Mouse (Mus musculus): ENCODE results near the gene Cactin. TPM values are rescaled to one million over a fixed set of nuclear protein-coding genes. Genes with fewer than 3 reads are reported as not detected.

Cactin gene
- polyA plus RNA-seq, 1 experiment, result 29.2 TPM

GRCm38 (mm10) chr10:81319330-81319699 is 1.6 kb upstream of the Cactin start:
- peaks cover 20% of the 10 kb centered on the region for H3K36me3 ChIP-seq (ENCODE audit: control insufficient read depth, insufficient read depth, low read length)
- TF ChIP-seq POLR2A (IDR thresholded peaks at IDR 0.05; ENCODE audit: low read depth, low read length) (no peak), CTCF (IDR thresholded peaks at IDR 0.05; ENCODE audit: extremely low read depth, insufficient read length, insufficient replicate concordance, low read depth, low read length) (no peak)
- H3K27me3 ChIP-seq (ENCODE audit: control insufficient read depth, insufficient read depth, low read length), result no peaks in the 10 kb centered on the region
- H3K4me1 ChIP-seq (ENCODE audit: control insufficient read depth, insufficient read depth, insufficient read length, low read length), result peaks cover 30% of the 10 kb centered on the region
- WGBS, result 29% methylated on average over 8 of the region's 8 CpGs
- H3K27ac ChIP-seq (ENCODE audit: insufficient read depth, low read depth, low read length), result peak overlapping the region; percentile 91; the same call in 1 of the 2 replicates
- peak overlapping the region; percentile 65; the same call in 1 of the 2 replicates for H3K4me3 ChIP-seq (ENCODE audit: low read depth, low read length)

- Histone ChIP-seq H3K27me3 (ENCODE audit: control insufficient read depth, insufficient read depth, low read length) (no peaks in the 10 kb centered on the region), H3K4me1 (ENCODE audit: control insufficient read depth, insufficient read depth, insufficient read length, low read length) (peaks cover 30% of the 10 kb centered on the region), H3K36me3 (ENCODE audit: control insufficient read depth, insufficient read depth, low read length) (peaks cover 26% of the 10 kb centered on the region), H3K4me3 (ENCODE audit: low read depth, low read length) (peak overlapping the region; percentile 65), H3K27ac (ENCODE audit: insufficient read depth, low read depth, low read length) (peak overlapping the region; percentile 91)
- TF ChIP-seq POLR2A (IDR thresholded peaks at IDR 0.05; ENCODE audit: low read depth, low read length) (no peak), CTCF (IDR thresholded peaks at IDR 0.05; ENCODE audit: extremely low read depth, insufficient read length, insufficient replicate concordance, low read depth, low read length) (no peak)
- WGBS, result under 1% methylated on average over 38 of the region's 38 CpGs
Observed at GRCm38 (mm10) chr10:81319741-81320549, 958 bp upstream of the Cactin start.

GRCm38 (mm10) chr10:81321436-81321835 is 533 bp downstream of the Cactin start:
- H3K27ac ChIP-seq (ENCODE audit: insufficient read depth, low read depth, low read length), result peak overlapping the region; percentile 88; the same call in 1 of the 2 replicates
- H3K4me1 ChIP-seq (ENCODE audit: control insufficient read depth, insufficient read depth, insufficient read length, low read length), result peaks cover 30% of the 10 kb centered on the region
- H3K4me3 ChIP-seq (ENCODE audit: low read depth, low read length), result peak overlapping the region; percentile 82
- H3K27me3 ChIP-seq (ENCODE audit: control insufficient read depth, insufficient read depth, low read length), result no peaks in the 10 kb centered on the region
- WGBS, result under 1% methylated on average over 20 of the region's 20 CpGs
- TF ChIP-seq POLR2A (IDR thresholded peaks at IDR 0.05; ENCODE audit: low read depth, low read length) (no peak), CTCF (IDR thresholded peaks at IDR 0.05; ENCODE audit: extremely low read depth, insufficient read length, insufficient replicate concordance, low read depth, low read length) (no peak)
- H3K36me3 ChIP-seq (ENCODE audit: control insufficient read depth, insufficient read depth, low read length), result peaks cover 41% of the 10 kb centered on the region

DNA sequence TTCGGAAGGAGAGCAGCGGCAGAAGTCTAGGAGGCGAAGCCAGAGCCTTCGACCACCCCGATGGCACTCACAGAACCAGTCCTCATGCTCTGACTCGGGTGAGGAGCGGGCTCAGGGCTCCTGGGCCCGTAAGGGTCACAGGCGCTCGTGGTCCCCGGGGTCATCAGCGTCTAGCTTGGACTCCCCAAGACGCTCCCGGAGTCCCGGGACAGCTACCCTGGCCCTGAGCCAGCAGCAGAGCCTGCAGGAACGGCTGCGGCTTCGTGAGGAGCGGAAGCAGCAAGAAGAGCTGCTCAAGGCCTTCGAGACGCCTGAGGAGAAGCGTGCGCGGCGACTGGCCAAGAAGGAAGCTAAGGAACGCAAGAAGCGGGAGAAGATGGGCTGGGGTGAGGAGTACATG is 1.5 kb downstream of the Cactin start:
- no peak overlapping the region for H3K27ac ChIP-seq (ENCODE audit: insufficient read depth, low read depth, low read length)
- H3K4me1 ChIP-seq (ENCODE audit: control insufficient read depth, insufficient read depth, insufficient read length, low read length), result peaks cover 23% of the 10 kb centered on the region
- H3K27me3 ChIP-seq (ENCODE audit: control insufficient read depth, insufficient read depth, low read length), result no peaks in the 10 kb centered on the region
- TF ChIP-seq POLR2A (IDR thresholded peaks at IDR 0.05; ENCODE audit: low read depth, low read length) (no peak), CTCF (IDR thresholded peaks at IDR 0.05; ENCODE audit: extremely low read depth, insufficient read length, insufficient replicate concordance, low read depth, low read length) (no peak)
- H3K4me3 ChIP-seq (ENCODE audit: low read depth, low read length), result no peak overlapping the region; the same call in 1 of the 2 replicates
- H3K36me3 ChIP-seq (ENCODE audit: control insufficient read depth, insufficient read depth, low read length), result peaks cover 49% of the 10 kb centered on the region
- WGBS, result 91% methylated on average over 27 of the region's 27 CpGs

GRCm38 (mm10) chr10:81323141-81323775 is 2.4 kb downstream of the Cactin start:
- Histone ChIP-seq H3K36me3 (ENCODE audit: control insufficient read depth, insufficient read depth, low read length) (peaks cover 49% of the 10 kb centered on the region), H3K4me1 (ENCODE audit: control insufficient read depth, insufficient read depth, insufficient read length, low read length) (peaks cover 18% of the 10 kb centered on the region), H3K4me3 (ENCODE audit: low read depth, low read length) (no peak overlapping the region), H3K27me3 (ENCODE audit: control insufficient read depth, insufficient read depth, low read length) (no peaks in the 10 kb centered on the region), H3K27ac (ENCODE audit: insufficient read depth, low read depth, low read length) (no peak overlapping the region)
- TF ChIP-seq POLR2A (IDR thresholded peaks at IDR 0.05; ENCODE audit: low read depth, low read length) (no peak), CTCF (IDR thresholded peaks at IDR 0.05; ENCODE audit: extremely low read depth, insufficient read length, insufficient replicate concordance, low read depth, low read length) (no peak)
- WGBS, result 89% methylated on average over 23 of the region's 23 CpGs

DNA sequence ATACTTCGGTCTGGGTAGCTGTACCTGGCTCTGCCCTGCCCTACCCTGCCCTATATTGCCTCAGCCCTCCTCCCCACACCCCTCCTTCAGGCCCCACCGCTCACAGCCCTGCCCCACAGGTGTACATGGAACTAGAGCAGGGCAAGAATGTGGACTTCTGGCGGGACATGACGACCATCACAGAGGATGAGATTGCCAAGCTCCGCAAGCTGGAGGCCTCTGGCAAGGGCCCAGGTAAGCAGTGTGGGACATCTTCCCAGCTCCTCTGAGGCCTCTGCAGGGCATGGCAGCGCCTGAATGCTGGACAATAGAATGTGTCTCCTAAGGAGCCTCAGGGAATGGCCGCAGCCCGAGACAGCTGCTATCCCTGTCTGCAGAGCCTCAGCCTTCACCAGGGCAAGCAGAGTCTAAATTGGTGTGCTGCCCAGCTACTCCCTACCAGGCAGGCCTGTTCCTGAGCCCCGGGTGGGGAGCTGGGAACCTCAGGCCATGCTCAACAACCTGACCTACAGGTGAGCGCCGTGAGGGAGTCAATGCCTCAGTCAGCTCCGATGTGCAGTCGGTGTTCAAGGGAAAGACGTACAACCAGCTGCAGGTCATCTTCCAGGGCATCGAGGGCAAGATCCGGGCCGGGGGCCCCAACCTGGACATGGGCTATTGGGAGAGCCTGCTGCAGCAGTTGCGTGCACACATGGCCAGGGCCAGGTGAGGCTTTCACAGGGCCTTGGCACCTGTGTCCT is 3.1 kb downstream of the Cactin start:
- Histone ChIP-seq H3K27me3 (ENCODE audit: control insufficient read depth, insufficient read depth, low read length) (no peaks in the 10 kb centered on the region), H3K4me3 (ENCODE audit: low read depth, low read length) (no peak overlapping the region), H3K4me1 (ENCODE audit: control insufficient read depth, insufficient read depth, insufficient read length, low read length) (peaks cover 16% of the 10 kb centered on the region), H3K36me3 (ENCODE audit: control insufficient read depth, insufficient read depth, low read length) (peaks cover 49% of the 10 kb centered on the region), H3K27ac (ENCODE audit: insufficient read depth, low read depth, low read length) (no peak overlapping the region)
- no peak for TF ChIP-seq POLR2A (IDR thresholded peaks at IDR 0.05; ENCODE audit: low read depth, low read length)
- no peak for TF ChIP-seq CTCF (IDR thresholded peaks at IDR 0.05; ENCODE audit: extremely low read depth, insufficient read length, insufficient replicate concordance, low read depth, low read length)
- 91% methylated on average over 18 of the region's 18 CpGs for WGBS
